Mouse (Mus musculus) cerebellum, postnatal 4 days (tissue): ENCODE results near the gene Kif18b.

ENCODE experiments used
- DNase-seq, 2 experiments: peaks; one replicate each; pipeline ENCODE4 v3.0.0; 2022; ENCODE audit warnings: low spot score in 2 of 2, mixed read lengths in 1 of 2

Gene Kif18b

DNA sequence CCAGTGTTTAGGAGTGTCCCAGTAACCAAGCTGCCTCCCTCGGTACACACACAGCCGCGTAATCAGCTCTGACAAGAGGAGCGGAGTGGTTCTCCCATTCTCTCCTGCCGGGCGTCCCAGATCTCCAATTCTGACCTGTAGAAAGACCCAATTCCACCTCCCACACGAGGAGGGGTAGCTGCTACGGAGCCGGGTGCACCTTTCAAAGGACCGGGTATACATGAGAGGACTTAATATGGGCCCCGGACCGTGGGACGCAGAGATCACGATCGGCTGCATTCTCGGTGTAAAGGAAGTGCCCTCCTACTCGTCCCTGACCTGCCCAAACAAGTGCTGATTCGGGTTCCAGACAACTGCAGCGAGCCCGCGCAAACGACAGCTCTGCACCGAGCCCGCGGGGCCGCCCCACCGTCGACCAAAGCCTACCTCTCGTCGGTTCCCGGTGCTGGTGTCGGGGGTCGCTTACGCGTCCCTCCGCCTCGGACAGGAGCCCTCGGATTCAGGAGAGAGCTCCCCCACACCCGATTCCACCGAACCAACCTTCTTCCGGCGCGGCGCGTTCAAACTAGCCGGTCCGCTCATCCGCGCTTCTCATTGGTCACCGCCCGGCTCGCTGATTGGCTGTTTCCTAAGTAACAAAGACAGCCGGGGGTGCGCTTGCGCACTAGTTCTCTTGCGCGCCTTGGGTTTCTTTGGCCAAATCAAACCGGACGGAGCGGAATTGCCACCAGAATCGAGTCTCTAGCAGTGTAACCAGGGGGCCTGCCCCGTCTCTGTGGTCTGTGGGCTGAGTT lies at the start of gene Kif18b:
Kif18b (minus strand) TSS at position 568 of the 794 bp plus-strand sequence.
- DNase-seq: peak; percentile 91 to 95

DNA sequence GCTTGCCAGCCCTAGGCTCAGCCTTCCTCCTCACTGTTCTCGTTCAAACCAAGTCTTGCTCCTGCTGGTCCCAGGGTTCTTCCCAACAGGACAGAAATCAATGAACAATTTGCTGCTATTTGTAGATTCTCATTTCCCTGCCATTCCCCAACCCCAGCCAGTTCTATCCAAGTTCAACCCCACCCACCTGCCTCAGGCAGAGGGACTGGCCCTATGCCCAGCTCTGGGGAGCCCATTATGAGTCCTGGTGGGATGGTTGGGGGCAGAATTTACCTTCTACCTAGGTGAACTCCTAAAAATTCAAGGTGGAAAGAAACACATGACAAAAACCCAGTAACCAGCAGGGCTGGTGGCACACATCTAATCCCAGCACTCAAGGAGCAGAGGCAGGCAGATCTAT lies 47.4 kb upstream of the Kif18b start:
- DNase-seq: no peak

DNA sequence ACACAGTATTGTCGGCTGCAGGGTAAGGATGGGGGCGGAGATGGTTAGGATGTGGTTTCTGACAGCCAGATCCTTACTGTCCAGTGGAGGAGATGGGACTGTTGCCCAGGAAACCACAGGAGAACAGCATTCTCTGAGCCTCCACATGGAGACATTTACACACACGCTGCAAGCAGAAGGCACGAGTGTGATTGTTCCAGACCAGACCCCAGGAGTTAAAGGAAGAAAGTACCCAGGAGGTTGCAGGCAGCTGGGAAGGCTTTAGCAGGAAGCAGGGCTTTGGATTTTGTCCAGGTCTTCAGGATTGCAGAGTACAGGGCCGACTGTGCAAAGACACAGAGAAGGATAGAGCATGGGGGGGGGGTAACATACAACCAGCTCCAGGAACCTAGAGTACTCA lies 46.7 kb upstream of the Kif18b start:
- no peak for DNase-seq

DNA sequence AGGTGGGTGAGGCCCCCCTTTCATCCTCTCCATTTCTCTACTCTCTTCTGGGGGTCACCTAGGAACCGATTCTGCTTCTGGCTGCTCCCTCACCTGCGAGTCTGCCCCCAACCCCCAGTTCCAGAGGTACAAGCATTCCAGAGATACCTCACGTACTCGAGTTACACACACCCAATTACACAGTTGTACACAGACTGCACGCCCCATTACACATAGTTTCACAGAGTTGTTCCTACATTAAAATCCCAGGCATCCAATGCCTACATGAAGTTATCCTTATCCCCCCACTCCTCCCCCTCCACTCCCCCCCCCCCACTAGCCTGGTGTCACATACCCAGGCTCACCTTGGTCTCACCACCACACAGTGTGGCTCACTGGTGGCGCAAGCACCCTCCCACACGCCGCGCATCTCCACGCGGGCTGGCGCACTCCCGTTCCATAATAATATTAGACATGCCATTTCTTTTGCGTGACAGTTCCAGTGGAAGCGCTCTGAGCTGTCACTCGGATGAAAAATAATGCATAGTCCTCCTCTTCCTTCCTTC lies 39.7 kb upstream of the Kif18b start:
- DNase-seq: no peak

DNA sequence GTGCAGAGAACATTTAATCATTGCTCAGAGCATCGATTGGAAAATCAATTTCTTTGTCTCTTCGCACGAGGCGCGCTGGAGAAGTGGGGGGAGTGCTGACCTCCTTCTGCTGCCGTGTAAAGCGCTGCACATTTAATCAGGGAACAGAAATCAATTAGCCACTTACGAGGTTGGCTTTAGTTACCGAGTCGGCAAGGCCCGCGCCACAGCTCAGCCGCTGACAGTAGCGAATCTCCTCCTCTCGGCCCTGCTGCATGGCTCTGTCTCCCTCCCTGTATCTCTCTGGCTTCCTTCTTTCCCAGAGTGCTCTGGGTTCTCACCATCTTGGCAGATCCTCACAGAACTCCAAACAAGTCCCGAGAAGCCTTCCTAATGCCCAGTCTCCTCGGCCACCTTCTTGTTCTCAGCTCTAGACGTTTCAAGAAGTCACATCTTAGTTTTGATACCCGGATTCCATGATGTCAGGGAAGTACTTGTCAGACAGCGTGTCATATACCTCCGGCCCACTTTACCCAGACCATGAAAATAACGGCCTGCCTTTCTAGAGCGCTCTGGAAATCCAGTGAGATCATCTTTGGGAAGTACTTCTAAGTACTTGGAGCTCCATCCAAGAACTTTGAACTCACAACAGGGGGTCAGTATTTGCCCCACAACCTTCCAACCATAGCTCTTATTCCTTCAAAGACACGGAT lies 39.1 kb upstream of the Kif18b start:
- DNase-seq: no peak

DNA sequence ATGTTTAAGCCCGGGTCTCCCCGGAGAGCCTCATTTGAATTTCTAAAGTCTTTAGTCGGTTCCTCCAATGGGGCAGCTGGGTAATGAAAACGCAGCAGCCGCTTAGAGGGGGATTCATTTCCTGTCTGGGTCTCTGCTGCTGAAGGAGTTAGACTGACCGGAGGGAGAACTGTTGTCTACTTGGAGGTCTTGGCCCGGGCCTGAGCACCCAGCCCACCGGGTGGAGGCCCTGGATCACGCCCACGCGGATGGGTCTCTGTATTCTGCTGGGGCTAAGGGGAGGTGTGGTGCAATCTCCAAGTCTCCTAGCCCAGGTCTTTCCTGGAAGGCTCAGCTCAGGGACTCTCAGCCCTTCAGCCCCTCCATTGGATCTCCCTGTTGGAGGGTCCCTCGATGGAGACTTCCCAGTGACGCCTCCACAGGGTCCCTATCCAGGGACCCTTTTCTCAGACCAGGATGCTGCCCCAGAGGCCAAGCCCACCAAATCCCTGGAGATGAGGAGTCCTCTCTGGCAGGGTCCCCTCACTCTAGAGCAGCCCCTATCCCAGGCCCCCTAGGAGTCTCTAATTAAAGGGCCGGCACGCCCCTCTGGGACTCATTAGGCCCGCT lies 38.4 kb upstream of the Kif18b start:
- DNase-seq: no peak

DNA sequence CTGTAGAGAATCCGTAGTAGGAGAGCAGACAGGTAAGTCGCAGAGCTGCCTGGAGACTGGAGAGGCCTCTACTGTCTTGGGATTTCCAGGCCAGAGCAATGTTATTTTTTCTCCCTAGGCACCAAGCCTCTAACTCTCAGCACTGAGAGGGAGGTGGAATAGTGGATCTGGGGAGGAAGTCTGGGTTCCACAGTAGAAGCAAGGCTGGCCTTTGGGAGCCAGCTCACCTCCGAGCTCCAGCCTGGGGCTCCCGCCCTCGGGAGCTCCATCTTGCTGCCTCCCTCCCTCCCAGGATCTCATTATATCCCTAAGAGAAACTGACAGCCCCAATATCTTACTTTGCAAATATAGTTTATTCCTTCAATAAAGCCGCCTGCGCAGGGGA lies 37.9 kb upstream of the Kif18b start:
- no peak for DNase-seq

DNA sequence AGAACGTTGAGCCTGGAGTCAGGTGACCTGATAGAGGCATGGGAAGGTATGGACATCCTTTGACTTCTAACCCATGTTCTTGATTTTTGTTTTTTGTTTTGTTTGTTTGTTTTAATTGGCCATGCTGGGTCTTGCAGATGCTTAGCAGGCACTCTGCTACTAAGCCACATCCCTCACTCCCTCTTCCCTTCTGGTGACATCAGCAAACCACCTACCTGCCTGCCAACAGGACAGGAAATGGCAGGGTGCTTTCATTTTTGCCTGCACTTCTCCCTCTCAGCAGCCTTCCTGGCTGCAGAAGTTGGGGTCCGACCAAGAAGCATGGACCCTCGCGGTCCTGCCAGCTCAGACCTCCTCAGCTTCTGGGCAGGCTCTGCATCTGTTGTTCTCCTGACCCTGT lies 36.2 kb upstream of the Kif18b start:
- no peak for DNase-seq

DNA sequence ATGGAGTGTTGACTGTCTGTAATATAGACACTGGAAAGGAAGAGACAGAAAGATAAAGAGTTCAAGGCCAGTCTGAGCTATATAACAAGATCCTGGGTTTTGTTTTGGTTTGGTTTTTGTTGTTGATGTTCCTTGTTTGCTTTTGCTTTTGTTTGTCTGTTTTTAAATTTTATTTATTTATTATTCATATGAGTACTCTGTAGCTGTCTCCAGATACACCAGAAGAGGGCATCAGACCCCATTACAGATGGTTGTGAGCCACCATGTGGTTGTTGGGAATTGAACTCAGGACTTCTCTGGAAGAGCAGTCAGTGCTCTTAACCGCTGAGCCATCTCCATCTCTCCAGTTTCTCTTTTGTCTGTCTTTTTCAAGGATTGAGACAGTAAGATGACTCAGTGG lies 33.9 kb upstream of the Kif18b start:
- no peak for DNase-seq

DNA sequence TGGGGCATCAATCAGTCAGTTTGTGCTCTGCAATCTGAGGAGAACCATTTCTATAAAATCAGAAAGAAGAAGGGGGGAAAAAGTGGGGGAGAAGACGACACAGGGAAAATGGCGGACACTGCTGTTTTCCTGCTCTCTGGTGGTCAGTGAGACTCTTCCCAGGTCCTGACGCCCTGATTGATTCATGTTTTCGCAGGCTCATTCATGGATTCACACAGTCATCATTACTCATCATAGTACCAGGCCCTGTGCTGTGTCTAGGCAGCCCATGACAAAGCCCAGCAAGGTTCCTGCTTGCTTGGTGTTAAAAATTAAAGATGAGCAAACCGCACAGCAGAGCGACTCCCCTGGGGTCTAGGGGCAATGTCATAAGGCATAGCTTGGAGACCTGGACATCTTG lies 33.5 kb upstream of the Kif18b start:
- DNase-seq: no peak

DNA sequence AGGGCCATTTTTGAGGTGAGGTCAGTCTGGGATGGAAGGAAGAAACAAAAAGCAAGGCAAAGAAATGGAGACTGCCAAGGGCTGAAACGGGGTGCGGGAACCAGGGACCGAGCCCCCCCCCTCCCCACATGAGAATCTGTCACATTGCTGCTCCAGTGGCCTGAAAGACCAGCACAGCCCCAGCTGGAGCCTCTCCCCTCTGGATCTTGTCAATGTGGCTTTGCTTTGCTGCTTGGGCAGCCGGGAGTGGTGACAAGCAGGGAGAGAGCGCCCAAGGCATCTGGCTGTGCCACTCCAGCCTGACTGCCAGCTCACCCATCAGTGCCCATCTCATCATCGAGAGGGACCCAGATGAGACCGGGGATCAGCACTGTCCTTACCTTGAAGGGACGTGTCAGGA lies 32.8 kb upstream of the Kif18b start:
- DNase-seq: no peak

DNA sequence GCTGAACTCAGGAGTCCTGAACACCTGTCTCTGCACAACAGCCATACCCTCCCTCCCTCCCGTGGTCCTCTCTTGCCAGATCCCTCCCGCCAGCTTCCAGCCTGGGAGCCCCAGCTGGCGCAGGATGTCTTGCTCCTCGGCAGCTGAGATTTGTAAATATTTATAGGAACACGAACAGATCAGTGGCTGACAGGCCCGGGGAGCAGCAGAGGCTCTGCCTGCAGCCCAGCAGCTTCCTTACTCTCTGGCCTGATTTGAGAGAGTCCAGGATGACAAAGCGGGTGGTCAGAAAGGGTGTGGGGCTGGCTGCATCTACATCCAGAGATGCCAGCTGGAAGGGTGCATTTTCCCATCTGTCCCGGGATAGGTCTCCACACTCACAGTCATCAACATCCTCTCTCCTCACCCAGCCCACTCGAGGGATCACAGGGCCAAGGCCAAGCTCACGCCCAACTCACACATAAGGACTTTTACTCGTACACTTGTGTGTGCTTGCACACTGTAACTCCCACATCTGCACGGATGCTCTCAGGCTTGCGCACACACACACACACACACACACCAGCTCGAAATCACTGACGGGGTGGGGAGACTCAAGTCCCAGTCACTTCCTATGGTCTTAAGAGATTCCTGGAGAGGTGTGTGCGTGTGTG lies 32.2 kb upstream of the Kif18b start:
- peak in 1 of 2 experiments; percentile 46 for DNase-seq

DNA sequence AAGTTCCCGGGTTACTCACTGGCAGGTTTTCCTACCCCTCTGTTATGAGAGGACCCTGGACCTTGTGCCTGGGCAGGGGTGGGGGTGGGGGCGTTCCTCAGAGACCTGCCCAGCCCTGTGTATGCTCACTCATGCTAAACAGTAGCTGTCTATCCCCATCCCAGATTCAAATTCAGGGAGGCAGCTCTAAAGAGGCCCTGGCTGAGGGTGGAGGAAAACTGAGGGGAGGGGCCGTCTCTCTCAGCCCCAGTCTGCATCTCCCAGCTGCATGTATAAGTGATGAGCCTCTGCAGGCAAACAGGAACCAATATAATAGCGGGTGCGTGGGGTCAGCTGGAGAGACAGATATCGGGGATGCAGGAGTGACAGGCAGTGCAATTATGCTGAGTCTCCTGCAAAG lies 28.0 kb upstream of the Kif18b start:
- no peak for DNase-seq

DNA sequence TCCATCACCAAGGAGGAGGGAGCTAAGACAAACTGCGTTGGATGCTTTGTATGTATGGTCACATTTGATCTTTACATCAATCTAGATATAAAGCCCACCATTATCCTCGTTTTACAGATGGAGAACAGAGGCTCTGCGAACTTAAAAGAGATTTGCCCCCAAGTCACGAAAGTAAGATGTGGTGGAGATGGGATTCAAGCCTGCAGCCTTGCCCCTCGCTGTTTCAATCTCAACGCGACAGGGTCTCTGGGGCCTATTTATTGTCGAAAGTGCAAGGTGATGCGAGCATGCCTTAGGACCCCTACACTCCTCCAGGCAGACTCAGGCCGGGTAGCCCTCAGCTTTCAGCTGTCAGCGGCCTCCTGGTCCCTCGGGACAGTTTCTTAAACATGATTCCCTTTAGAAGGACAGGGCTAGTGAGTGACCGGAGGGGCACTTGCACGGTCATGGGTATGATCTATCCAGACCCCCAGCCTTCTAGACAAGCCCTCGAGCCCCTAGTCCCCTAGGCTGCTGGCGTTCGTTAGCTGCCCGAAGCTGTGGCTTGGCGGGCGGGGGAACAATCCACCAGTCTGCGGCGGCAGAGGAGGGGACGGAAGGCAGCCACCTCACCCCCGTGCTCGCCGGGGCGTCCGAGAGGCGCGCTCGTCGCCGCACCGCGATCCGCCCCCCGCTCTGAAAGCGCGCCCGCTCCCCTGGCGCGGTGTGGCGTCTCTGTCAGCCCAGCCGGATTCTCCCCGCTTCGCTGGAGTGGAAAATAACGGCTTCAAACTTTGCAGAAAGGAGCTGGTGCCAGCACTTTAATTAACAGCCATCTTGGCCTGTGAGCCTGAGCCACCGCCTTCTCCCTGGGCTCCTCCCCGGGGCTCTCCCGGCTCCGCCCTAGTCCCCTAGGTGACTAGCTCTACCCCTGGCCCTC lies 23.4 kb upstream of the Kif18b start:
- peak in 1 of 2 experiments; percentile 43 for DNase-seq

DNA sequence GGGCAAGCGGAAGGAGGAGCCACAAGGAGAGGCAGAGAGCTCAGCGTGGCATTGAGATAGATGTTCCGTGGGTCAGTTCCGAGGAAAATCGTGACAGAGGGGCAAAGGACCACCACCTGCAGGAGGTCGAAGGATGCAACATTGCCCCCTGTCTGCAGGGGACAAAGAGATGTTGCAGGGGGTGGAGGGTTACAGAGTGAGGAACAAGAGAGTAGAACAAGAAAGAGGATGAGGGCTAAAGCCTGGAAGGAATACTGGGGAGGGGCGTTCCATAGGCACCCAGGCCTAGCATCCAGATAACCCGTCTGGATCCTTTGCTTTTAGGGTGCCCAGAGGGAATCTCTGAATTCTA lies 22.0 kb upstream of the Kif18b start:
- no peak for DNase-seq

DNA sequence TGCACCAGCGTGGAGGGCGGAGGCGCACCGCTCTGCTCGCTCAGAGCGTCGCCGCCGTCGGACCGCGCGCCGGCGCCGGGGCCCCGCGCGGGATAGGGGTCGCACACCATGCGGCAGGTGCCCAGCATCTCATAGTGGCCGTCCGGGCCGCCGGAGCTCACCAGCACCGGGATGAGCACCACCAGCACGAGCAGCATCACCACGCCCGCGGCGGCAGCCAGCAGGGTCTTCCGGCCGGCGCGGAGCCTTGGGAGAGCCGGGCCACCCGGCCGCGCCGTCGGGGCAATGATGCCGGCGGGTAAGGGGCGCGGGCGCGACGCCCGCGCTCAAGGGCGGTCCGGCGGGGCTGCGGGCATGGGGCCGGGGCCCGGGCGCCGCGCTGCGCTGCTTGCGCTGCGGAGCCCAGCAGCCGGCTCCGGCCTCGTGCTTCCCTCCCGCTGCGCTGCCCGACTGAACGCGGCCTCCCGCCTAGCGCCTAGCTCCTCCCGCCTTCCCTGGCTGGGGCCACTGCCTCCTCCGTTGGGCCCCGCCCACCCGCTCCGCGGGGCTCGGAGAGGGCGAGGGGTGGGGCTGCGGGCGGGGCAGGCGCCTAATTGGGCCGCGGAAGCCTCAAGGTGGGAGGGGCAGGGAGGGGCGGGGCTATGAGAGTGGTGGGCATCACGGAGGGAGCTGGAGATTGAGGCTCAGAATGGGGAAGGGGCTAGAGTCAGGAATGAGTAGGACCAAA lies 21.5 kb upstream of the Kif18b start, which contains the start of gene C1ql1:
C1ql1 (minus strand) TSS at position 424 of the 727 bp plus-strand sequence.
- peak; percentile 43 to 78 for DNase-seq

DNA sequence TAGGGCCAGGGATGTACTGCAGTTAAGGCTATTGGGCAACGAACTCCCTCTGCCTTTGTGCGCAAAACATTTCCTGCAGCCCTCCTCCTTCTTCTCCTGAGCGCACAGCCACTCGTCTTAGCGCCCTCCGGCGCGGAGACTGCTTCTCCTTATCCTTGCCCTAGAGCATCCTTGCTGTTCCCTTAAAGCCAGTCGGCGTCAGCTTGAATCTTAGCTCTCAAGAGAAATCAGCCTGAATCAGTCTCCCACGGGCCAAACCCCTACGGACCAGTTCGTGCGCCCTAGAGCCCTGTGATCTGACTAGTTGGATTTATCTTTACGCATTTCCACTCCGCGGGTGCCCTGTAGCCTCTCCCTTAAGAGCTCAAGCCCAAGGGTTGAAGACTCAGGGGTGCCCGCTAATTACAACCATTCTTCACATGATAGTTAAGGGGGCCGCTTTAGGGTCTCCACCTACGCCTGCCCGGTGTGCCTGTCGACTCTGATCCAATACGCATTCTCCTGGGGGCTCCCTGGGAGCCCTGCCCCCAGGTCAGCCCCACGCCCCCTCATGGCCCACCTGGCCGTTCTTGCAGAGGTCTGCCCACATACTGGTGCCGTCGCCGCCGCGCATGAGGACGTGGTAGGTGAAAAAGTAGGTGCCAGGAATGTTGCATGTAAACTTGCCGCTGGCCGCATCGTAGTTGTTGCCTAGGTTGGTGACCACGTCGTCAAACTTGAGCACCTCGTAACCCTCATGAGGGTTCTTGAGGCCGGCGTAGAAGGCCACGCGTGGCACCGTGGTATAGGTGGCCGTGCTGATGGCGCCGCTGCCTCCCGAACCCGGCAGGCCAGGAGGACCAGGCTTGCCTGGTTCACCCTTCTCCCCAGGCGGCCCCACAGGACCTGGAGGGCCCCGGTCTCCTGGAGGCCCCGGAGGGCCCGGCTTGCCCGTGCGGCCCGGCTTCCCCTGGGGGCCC lies 20.7 kb upstream of the Kif18b start:
- DNase-seq: no peak

DNA sequence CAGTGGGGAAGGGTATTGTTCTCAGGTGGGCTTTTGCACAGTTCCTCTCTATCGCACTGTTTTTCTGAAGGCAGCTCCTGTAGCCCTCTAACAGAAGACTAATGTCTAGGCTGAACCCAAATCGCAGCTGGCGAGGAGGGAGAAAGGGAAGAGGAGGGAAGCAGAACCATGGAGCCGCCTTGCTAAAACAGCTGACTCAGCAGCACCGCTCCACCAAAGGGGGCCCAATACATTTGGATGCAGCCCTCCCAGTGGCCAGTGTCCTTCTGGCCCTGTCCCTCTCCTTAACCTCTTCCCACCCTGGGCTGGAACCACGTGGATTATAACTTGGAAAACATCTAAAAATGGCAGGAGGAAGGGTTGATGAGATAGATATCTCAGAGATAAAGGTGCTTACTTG lies 16.3 kb upstream of the Kif18b start:
- DNase-seq: no peak

DNA sequence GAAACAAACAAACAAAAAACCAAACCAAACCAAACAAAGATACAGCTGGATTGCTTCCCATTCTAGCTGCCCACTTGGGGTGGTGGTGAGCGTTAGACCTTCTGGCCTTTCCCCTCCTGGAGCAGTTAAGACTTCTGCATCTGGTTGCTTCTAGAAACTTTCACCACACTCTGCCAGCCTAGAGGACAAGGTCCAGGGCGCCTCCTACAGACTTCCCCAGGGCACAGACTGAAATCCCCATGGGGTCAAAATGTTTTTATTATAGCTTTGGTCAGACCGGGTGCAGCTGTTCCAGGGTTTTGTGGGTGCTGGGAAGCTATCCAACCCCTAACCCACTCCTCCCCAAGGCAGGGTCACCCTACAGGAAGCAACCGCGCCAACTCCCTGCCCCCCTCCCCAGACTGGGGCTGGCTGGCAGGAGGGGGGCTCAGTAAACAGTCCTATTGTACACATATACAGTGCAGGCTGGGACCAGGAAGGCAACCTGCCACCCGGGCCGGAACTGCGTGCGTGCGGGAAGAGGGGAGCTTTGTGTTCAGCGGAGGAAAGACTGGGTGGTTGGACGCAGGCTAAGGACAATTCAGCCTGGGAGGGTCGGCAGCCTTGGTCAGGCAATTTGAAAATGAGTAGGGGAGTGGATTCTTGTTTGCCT lies 14.2 kb upstream of the Kif18b start:
- DNase-seq: no peak
